Mouse (Mus musculus) erythroblast, embryonic 14.5 days (primary cell): ENCODE data around the gene Dapk3.

Source experiments
- GATA1 ChIP-seq: IDR thresholded peaks from 2 replicates; pipeline ENCODE4 v1.6.1; 2012; ENCODE audit warnings: low read length, inconsistent platforms, mixed read lengths
- TAL1 ChIP-seq: IDR thresholded peaks from 3 replicates; pipeline ENCODE4 v1.6.1; 2012; ENCODE audit warnings: low read length, inconsistent platforms, mixed read lengths

- TF ChIP-seq GATA1 (no peak), TAL1 (no peak)
Observed at GRCm38 (mm10) chr10:81240876-81241275, 58.1 kb downstream of the Dapk3 start.
